Mouse (Mus musculus): ENCODE measurements around the gene Atg9a.

DNA sequence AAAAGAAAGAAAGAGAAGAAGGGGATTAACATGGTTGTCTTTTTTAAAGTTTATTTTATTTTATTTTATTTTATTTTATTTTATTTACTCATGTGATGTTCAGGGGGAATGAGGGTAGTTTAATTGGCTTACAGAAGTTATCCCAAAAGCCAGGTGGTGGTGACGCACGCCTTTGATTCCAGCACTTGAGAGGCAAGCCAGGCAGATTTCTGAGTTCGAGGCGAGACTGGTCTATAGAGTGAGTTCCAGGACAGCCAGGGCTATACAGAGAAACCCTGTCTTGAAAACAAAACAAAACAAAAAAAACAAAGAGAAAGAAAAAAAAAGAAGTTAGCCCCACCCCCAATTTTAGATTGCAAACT, 31.8 kb downstream of the Atg9a start:
- TF ChIP-seq CTCF (IDR thresholded peaks at IDR 0.05; ENCODE audit: extremely low read depth, insufficient read depth, insufficient read length, insufficient replicate concordance) (no peak), POLR2A (IDR thresholded peaks at IDR 0.05; ENCODE audit: low read depth, low read length) (no peak)

Measured in spleen, adult 2 months (tissue).